Mouse (Mus musculus) liver, embryonic 15.5 days (tissue): ENCODE measurements around the gene 1700013G24Rik. TPM values are rescaled to one million over a fixed set of nuclear protein-coding genes. Genes with fewer than 3 reads are reported as not detected.

Experiments used
- ATAC-seq: fragments of 200-750 bp; cut with Nextera tagmentation; 2 replicates; pipeline ENCODE4 v1.8.0; 2017; ENCODE audit warnings: moderate number of reproducible peaks, mild to moderate bottlenecking, moderate library complexity; ENCODE audit not compliant: insufficient read depth
- H3K27ac ChIP-seq: fragments of 300-500 bp; sonication (generic); replicated peaks from 2 replicates; pipeline ENCODE4 v1.5.1; 2015; ENCODE audit warnings: mild to moderate bottlenecking, inconsistent platforms
- H3K27me3 ChIP-seq: fragments of 300-500 bp; sonication (generic); 2 replicates; pipeline ENCODE4 v1.6.1; 2015; ENCODE audit warnings: mild to moderate bottlenecking, inconsistent platforms
- H3K36me3 ChIP-seq: fragments of 300-500 bp; sonication (generic); replicated peaks from 2 replicates; pipeline ENCODE4 v1.6.1; 2015; ENCODE audit warnings: moderate library complexity, mild to moderate bottlenecking, inconsistent platforms
- H3K4me1 ChIP-seq: fragments of 300-500 bp; sonication (generic); replicated peaks from 2 replicates; pipeline ENCODE4 v1.6.1; 2015; ENCODE audit warnings: inconsistent platforms
- H3K4me2 ChIP-seq: fragments of 300-500 bp; sonication (generic); 2 replicates; pipeline ENCODE4 v1.6.1; 2015; ENCODE audit warnings: moderate library complexity, mild to moderate bottlenecking, inconsistent platforms
- H3K4me3 ChIP-seq: fragments of 300-500 bp; sonication (generic); replicated peaks from 2 replicates; pipeline ENCODE4 v1.5.1; 2015; ENCODE audit warnings: mild to moderate bottlenecking, inconsistent platforms
- H3K9ac ChIP-seq: fragments of 300-500 bp; sonication (generic); 2 replicates; pipeline ENCODE4 v1.6.1; 2015; ENCODE audit warnings: moderate library complexity, mild to moderate bottlenecking, inconsistent platforms
- H3K9me3 ChIP-seq: fragments of 300-500 bp; sonication (generic); replicated peaks from 2 replicates; pipeline ENCODE4 v1.6.1; 2016; ENCODE audit warnings: inconsistent platforms
- WGBS: fragments of 180-500 bp; shearing (Covaris S2); methylation state at CpG from one replicate; pipeline ENCODE4 v1.1.7; 2015; ENCODE audit warnings: mixed read lengths; ENCODE audit not compliant: insufficient replicate concordance; 5-methylcytosine and 5-hydroxymethylcytosine counted together
- polyA plus RNA-seq: library from polyadenylated mRNA; unstranded; fragments of >200 nt; fragmentation: Nextera tagmentation; extraction: Ambion mirVana; gene quantifications from 2 replicates; pipeline ENCODE4 v1.2.1, GENCODE M21; 2015

Gene 1700013G24Rik
- polyA plus RNA-seq, 1 experiment from 2014 or later: not detected

DNA sequence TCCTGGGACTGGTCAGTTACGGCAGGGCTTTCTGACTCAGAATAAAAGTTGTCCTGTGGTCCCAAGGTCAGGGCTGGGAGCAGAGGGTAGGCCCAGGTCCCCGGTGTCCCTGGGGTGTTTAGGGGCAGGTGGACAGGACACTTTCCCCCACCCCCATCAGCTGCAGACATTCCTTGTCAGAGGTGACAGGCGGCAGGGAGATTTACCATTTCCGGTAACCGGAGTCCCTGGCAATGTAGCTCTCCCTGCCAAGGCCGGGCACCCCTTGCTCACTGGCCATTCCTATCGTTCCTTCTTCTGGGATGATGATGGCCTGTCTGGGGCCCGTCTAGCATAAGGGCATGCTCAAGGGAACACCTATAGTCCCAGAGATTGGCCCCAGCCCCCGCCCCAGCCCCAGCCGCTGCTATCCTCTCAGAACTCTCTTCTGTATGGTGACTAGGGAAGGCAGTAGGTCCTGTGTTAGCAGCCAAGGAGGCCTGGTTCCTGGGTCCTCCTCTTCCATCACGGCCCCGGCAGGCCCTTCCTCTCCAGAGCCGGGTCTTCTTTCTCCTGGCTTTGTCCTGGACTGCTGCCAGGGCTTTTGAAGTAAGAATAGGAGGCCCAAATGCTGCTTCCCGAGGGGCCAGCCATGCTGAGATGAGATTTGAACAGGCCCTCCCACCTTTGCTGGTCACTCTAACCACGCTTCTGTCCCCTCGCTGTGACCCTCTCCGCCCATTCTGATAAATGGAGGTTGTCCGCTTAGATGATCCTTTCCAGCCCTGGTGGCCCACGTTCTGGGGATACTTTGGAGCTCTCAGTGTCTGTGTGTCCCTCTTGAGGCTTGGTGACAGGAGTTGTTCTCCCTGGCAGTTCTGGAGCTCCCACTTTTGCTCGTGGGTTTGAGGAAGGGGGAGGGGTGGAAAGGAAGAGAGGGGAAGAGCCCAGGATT is 33.3 kb downstream of the 1700013G24Rik start:
- H3K9ac ChIP-seq: no peak overlapping the region
- H3K4me2 ChIP-seq: no peak overlapping the region
- H3K4me3 ChIP-seq: no peak overlapping the region
- ATAC-seq: no peak
- H3K9me3 ChIP-seq: no peaks in the 10 kb centered on the region
- peaks cover 85% of the 10 kb centered on the region for H3K4me1 ChIP-seq
- WGBS: 61% methylated on average over 20 of the region's 20 CpGs
- no peak overlapping the region; the same call in 1 of the 2 replicates for H3K27ac ChIP-seq
- no peaks in the 10 kb centered on the region for H3K36me3 ChIP-seq
- H3K27me3 ChIP-seq: no peaks in the 10 kb centered on the region

DNA sequence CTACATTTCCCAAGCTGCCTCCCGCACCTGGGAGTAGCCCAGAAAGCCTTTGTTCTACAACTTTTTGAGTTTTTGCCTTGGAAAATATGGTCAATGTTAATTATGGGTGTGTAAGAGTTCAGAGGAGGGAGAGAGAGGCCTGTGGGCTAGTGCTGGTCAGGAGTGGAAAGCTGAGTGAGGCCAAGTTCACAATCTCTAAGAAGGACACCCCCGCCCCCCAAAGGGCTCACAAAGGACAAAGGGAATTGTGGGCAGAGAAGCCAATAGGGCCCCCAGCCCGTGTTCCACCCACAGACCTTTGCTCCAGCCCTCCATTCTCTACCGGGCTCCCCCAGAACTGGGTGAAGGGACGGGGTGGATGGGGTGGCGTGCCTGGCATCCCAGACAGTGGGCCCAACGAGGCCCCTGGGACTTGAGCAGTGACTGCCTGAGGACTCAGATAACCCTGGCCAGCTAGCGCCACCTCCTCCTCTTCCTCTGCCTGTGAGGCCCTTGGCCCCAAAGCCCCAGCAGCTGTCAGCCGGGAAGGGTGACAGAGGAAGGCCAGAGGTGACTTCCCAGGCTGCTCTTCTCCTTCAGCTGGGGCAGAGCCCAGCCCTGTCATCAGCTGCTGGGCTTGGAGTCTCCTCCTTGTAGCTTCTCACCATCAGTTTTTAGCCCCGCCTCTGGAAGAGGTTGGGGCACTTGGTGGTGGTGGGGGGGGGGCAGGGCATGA is 34.4 kb downstream of the 1700013G24Rik start:
- ATAC-seq: peak; percentile 43
- Histone ChIP-seq H3K27ac (peak overlapping the region; percentile 51; the same call in 1 of the 2 replicates), H3K4me1 (peaks cover 75% of the 10 kb centered on the region), H3K9ac (no peak overlapping the region), H3K4me3 (no peak overlapping the region), H3K4me2 (peak overlapping the region; percentile 39), H3K27me3 (no peaks in the 10 kb centered on the region), H3K9me3 (no peaks in the 10 kb centered on the region), H3K36me3 (no peaks in the 10 kb centered on the region)
- 21% methylated on average over 10 of the region's 10 CpGs for WGBS

DNA sequence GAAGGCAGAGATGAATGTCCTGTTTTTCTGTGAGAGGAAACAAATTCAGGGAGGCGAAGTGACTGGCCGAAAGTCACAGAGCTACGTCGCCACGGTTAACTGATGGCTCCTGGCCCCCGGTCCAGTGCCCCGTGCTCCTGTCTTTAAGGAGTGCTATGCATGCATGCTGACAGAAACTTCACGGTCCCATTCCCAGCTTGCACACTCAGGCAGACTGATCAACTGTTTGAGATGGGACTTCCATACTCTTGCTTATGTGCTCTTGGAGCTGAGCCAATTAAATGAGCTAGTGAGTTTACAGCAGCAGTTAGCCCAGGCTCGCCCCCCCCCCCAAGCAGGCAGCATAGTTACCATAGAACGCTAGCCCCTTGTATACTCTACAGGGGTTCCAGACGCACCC is 35.0 kb downstream of the 1700013G24Rik start:
- no peaks in the 10 kb centered on the region for H3K36me3 ChIP-seq
- peak overlapping the region; percentile 39 for H3K4me2 ChIP-seq
- ATAC-seq: no peak
- no peak overlapping the region for H3K27ac ChIP-seq
- H3K9ac ChIP-seq: no peak overlapping the region
- H3K27me3 ChIP-seq: no peaks in the 10 kb centered on the region
- 30% methylated on average over 11 of the region's 11 CpGs for WGBS
- H3K4me3 ChIP-seq: no peak overlapping the region
- H3K4me1 ChIP-seq: peaks cover 72% of the 10 kb centered on the region
- no peaks in the 10 kb centered on the region for H3K9me3 ChIP-seq

DNA sequence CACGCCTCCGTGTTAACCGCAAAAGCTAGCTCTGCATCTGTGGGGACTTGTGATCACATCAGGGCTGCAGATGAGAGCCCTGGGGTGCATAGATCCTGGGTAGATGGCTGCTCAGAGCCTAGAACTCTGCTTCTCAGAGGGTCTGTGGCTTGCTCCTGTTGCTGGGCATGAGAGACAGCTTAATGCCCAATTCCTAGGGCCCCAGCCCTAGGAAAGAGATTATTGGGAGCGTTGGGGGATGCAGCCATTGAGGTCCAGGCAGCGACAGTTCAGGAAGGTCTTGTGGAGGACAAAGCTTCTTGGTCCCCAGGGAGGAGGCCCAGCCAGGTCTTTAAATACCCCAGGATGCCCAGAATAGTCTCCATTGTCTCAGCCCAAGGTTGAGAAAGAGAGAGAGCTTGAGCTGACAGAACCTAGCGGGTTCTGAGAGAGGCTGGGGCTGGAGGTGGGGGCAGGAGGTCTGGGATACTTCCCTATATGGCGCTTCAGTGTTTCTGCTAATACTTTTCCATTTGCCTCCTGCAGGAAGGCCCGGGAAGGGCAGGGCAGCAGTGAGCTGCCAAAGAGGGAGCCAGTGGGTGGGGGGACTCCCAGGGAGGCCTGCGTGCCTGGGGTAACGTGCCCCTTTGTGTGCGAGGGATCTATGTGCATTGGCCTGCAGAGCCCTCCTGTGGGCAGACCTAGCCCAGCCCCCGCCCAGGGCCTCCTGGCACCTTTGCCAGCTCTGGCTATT is 35.7 kb downstream of the 1700013G24Rik start:
- ATAC-seq: no peak
- H3K27me3 ChIP-seq: no peaks in the 10 kb centered on the region
- no peak overlapping the region; the same call in 1 of the 2 replicates for H3K27ac ChIP-seq
- H3K36me3 ChIP-seq: no peaks in the 10 kb centered on the region
- no peaks in the 10 kb centered on the region for H3K9me3 ChIP-seq
- no peak overlapping the region for H3K9ac ChIP-seq
- WGBS: 29% methylated on average over 12 of the region's 12 CpGs
- H3K4me2 ChIP-seq: no peak overlapping the region
- H3K4me1 ChIP-seq: peaks cover 69% of the 10 kb centered on the region
- H3K4me3 ChIP-seq: no peak overlapping the region

DNA sequence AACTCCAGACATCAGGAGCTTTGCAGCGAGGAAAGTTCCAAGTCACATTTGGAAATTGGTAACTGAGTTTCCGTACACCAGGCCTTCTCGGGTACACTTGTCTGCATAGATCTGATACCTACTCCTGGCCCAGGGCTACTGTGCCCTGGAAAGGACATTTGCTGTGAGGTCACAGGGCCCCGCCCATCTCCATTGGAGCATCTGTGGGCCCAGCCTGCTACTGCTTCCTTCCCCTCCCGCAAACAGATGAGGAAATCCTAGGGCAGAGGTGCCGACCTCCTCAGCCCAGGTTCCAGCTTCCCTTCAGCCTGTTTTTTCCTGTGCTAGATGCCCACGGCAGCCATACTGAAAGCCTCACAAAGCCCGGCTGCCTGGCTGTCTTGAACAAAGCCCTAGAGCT is 36.9 kb downstream of the 1700013G24Rik start:
- WGBS: 20% methylated on average over 8 of the region's 8 CpGs
- ATAC-seq: 0 out of 2 replicates have a peak, but pooled peaks have one; percentile 30
- Histone ChIP-seq H3K27ac (0 out of 2 replicates have a peak overlapping the region, but pooled peaks have one; percentile 29), H3K9ac (no peak overlapping the region), H3K4me3 (no peak overlapping the region), H3K36me3 (no peaks in the 10 kb centered on the region), H3K4me1 (peaks cover 66% of the 10 kb centered on the region), H3K9me3 (no peaks in the 10 kb centered on the region), H3K27me3 (no peaks in the 10 kb centered on the region), H3K4me2 (no peak overlapping the region)

DNA sequence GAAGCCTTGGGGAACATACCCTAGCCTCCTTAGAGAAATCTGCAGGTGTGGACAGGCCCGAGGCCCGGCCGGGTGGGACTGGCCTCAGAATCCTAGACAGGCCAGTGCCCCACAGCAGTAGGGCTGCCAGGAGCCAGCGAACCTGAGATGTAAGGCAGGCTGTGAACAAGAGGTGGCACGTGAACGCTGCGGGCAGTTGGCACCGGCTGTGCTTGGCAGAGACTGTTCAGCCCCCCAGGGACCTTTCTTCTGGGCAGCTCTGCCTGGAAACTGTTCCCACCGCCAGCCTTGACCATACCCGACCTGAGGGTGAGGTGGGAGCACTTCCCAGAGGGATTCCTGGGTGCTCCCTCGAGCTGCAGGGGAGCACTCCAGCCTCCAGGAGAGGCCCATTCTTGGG is 39.5 kb downstream of the 1700013G24Rik start:
- Histone ChIP-seq H3K9ac (no peak overlapping the region), H3K27ac (no peak overlapping the region), H3K9me3 (no peaks in the 10 kb centered on the region), H3K4me2 (no peak overlapping the region), H3K27me3 (no peaks in the 10 kb centered on the region), H3K4me1 (peaks cover 46% of the 10 kb centered on the region), H3K36me3 (no peaks in the 10 kb centered on the region), H3K4me3 (no peak overlapping the region)
- no peak for ATAC-seq
- WGBS: 71% methylated on average over 11 of the region's 11 CpGs

DNA sequence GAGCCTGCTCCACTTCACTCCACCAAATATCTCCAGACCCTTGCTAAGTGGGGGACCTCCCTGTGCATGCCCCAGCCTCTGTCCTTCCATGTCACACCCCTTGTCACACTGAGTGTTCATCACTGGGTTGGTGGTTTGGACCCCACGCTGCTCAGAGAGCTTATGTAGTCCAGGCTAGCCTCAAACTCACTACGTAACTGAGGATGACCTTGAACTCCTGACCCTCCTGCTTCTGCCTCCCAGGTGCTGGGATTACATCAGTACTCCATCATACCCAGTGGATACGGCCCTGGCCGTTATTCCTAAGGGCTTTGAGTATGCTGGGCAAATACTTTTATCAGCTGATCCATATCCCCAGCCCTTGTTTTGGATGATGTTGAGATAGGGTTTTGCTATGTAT is 40.1 kb downstream of the 1700013G24Rik start:
- Histone ChIP-seq H3K9me3 (no peaks in the 10 kb centered on the region), H3K4me2 (no peak overlapping the region), H3K36me3 (no peaks in the 10 kb centered on the region), H3K9ac (no peak overlapping the region), H3K4me1 (peaks cover 43% of the 10 kb centered on the region), H3K27me3 (no peaks in the 10 kb centered on the region), H3K27ac (no peak overlapping the region), H3K4me3 (no peak overlapping the region)
- no peak for ATAC-seq
- WGBS: 69% methylated on average over 4 of the region's 4 CpGs

DNA sequence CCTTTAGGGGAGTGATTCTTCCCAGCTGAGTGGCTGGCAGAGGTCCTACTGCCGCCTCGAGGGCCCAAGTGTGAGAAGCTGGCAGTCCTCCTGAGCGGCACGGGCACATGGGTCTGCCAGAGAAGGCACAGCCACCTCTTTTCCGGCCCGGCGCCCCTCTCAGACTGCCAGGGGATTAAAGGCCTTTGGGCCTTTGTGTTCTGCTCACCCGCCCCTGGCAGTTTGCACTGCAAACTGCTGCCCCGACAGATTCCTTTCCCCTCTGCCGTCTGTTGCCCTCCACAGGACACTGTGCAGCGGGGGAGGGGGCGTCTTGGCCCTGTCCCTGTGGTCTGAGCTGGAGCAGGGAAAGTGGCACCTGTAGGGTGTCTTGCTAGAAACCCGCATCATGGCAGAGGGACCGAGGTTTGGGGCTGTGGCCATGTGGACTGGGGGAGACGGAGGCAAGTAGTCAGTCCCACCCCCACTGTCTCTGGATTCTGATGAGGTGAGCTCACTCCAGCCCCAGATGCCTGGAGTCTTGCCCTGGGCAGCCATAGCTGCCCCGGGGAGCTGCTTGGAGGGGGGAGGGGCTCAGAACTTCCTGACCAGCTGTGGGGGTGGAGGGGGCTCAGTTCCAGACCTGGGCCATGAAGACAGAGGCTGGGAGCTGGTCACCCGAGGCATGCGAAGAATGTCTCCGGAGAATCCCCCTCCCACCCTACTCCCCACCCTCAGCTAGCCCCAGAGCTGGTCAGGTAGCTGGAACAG is 41.8 kb downstream of the 1700013G24Rik start:
- H3K27ac ChIP-seq: no peak overlapping the region
- no peak overlapping the region for H3K4me3 ChIP-seq
- H3K9me3 ChIP-seq: no peaks in the 10 kb centered on the region
- no peaks in the 10 kb centered on the region for H3K36me3 ChIP-seq
- no peak overlapping the region for H3K9ac ChIP-seq
- H3K27me3 ChIP-seq: no peaks in the 10 kb centered on the region
- ATAC-seq: 0 out of 2 replicates have a peak, but pooled peaks have one; percentile 6
- 53% methylated on average over 19 of the region's 19 CpGs for WGBS
- no peak overlapping the region for H3K4me2 ChIP-seq
- peaks cover 36% of the 10 kb centered on the region for H3K4me1 ChIP-seq

DNA sequence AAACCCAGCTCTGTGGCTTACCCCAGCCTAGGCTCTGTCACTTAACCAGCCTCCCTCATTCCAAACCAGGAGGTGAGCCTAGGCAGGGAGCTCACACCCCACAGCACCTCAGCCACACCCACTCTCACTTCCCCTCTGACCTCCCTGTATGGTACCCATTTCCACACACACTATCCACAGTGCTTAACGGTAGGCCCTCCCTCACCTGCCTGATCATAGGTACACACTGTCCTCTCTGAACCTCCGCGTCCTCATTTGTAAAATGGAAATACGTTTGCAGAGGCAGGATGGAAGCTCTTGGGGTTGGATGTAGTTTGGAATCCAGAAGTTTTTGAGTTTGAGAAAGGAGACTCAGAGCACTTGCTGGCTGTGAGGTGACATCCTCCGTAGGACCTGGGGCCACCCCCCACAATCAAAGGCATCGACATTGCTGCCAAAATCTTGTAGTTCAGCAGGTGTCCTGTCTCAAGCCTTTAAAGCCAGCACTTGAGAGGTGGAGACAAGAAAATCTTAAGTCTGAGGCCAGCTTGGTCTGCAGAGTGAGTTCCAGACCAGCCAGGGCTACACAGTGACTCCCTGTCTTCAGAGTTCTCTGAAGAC is 42.5 kb downstream of the 1700013G24Rik start:
- Histone ChIP-seq H3K4me1 (peaks cover 29% of the 10 kb centered on the region), H3K9me3 (no peaks in the 10 kb centered on the region), H3K27me3 (no peaks in the 10 kb centered on the region), H3K36me3 (no peaks in the 10 kb centered on the region), H3K27ac (no peak overlapping the region), H3K9ac (no peak overlapping the region), H3K4me3 (no peak overlapping the region), H3K4me2 (no peak overlapping the region)
- peak; percentile 2; the same call in 1 of the 2 replicates for ATAC-seq
- 62% methylated on average over 6 of the region's 6 CpGs for WGBS

DNA sequence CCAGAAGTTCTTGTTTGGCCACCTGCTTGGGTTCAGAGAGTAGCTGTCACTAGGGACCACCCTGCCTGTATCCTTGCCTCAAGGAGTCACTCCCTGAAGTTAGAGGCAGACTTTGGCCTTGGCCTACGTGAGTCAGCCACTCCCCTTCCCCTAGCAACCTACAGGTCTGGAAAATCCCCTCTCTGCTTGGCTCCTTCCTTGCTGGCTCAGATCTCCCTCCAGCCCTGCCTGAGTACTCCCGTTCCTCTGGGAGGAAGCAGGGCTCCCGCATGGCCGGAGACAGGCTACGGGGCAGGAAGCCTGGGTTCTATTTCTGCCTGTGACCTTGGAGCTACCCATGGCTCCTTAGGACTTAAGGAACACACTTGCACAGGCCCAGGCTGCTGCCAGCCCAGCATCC is 44.3 kb downstream of the 1700013G24Rik start:
- no peak overlapping the region for H3K27ac ChIP-seq
- no peaks in the 10 kb centered on the region for H3K9me3 ChIP-seq
- 66% methylated on average over 5 of the region's 5 CpGs for WGBS
- H3K36me3 ChIP-seq: no peaks in the 10 kb centered on the region
- H3K4me3 ChIP-seq: no peak overlapping the region
- H3K9ac ChIP-seq: no peak overlapping the region
- peak; percentile 15; the same call in 1 of the 2 replicates for ATAC-seq
- H3K27me3 ChIP-seq: no peaks in the 10 kb centered on the region
- H3K4me1 ChIP-seq: peaks cover 28% of the 10 kb centered on the region
- no peak overlapping the region for H3K4me2 ChIP-seq
